ENCODE assay signal across 9 mouse cellular contexts in genomic region chr10:96934661-96935060, GRCm38 (mm10).
DNase-seq lines count a peak whose midpoint lies in the region; ATAC-seq and TF ChIP-seq lines count a peak whose summit lies in the region.
"Had no signal": no experiment of that assay in that cellular context is flagged by ENCODE, and none has a peak within 500 bp of the region (broad histone marks: within the 10 kb centered on the region; RNA-seq: fewer than 3 reads in every experiment).

No protein-coding gene starts in this region.

- no peak overlapping the region for H3K4me2 ChIP-seq in forebrain, postnatal 0 days (ENCODE audit: low read depth)
- H3K4me2 ChIP-seq: liver, embryonic 15.5 days had no signal

- no peak overlapping the region for H3K9ac ChIP-seq in forebrain, postnatal 0 days
- H3K9ac ChIP-seq: liver, embryonic 15.5 days had no signal

- 62% methylated on average over 4 of the region's 4 CpGs for WGBS in forebrain, postnatal 0 days
- WGBS in kidney, adult 2 months = 52% methylated on average over 4 of the region's 4 CpGs
- WGBS in lung, adult 2 months = 42% methylated on average over 4 of the region's 4 CpGs

- H3K36me3 ChIP-seq in forebrain, postnatal 0 days (ENCODE audit: insufficient read depth) = no peaks in the 10 kb centered on the region
- no peaks in the 10 kb centered on the region for H3K36me3 ChIP-seq in kidney, adult 2 months (ENCODE audit: control insufficient read depth, insufficient read depth, low read length)
- H3K36me3 ChIP-seq: liver, embryonic 15.5 days had no signal

- no peaks in the 10 kb centered on the region for H3K4me1 ChIP-seq in forebrain, postnatal 0 days (ENCODE audit: insufficient read depth)
- H3K4me1 ChIP-seq in kidney, adult 2 months (ENCODE audit: control insufficient read depth, insufficient read depth, low read length) = no peaks in the 10 kb centered on the region
- H3K4me1 ChIP-seq in lung, adult 2 months (ENCODE audit: control insufficient read depth, insufficient read depth, low read length) = no peaks in the 10 kb centered on the region
- H3K4me1 ChIP-seq: liver, embryonic 15.5 days had no signal

- ATAC-seq in forebrain, postnatal 0 days = peak; percentile 66; the same call in 1 of the 2 replicates

- peak; percentile 63; the same call in 1 of the 2 replicates for TF ChIP-seq CTCF in brain, embryonic 14.5 days (IDR thresholded peaks at IDR 0.05; ENCODE audit: borderline replicate concordance, extremely low read depth, insufficient read depth, insufficient read length)
- TF ChIP-seq CTCF in forebrain, postnatal 0 days (IDR thresholded peaks at IDR 0.05; ENCODE audit: low read depth) = peak; percentile 78
- peak; percentile 67 for TF ChIP-seq CTCF in kidney, adult 2 months (conservative IDR thresholded peaks at IDR 0.05; ENCODE audit: insufficient read depth, insufficient read length, low read depth, low read length)
- TF ChIP-seq CTCF in lung, adult 2 months (IDR thresholded peaks at IDR 0.05; ENCODE audit: insufficient read depth, low read length) = peak; percentile 49; the same call in 1 of the 2 replicates

- TF ChIP-seq POLR2A in brain, embryonic 14.5 days (IDR thresholded peaks at IDR 0.05; ENCODE audit: borderline replicate concordance, extremely low read depth, insufficient read depth, insufficient read length, poor library complexity, severe bottlenecking) = no peak
- no peak for TF ChIP-seq POLR2A in kidney, adult 2 months (IDR thresholded peaks at IDR 0.05; ENCODE audit: low read depth, low read length)
- no peak for TF ChIP-seq POLR2A in lung, adult 2 months (IDR thresholded peaks at IDR 0.05; ENCODE audit: borderline replicate concordance, extremely low read depth, low read depth, low read length)

- H3K4me3 ChIP-seq in forebrain, postnatal 0 days (ENCODE audit: low read depth, low read length) = no peak overlapping the region
- H3K4me3 ChIP-seq in kidney, adult 2 months (ENCODE audit: insufficient read depth, low read depth, low read length) = no peak overlapping the region
- H3K4me3 ChIP-seq in lung, adult 2 months (replicated peaks; ENCODE audit: extremely low read depth, low read depth, low read length) = no peak overlapping the region
- H3K4me3 ChIP-seq: erythroblast, embryonic 14.5 days; liver, embryonic 15.5 days had no signal

- DNase-seq in 3134 (ENCODE audit: extremely low read depth, insufficient read length, low spot score) (peak; percentile 22), A20 (ENCODE audit: low read depth, low spot score) (peak; percentile 8)
- peak; percentile 77 for DNase-seq in brain, embryonic 14.5 days (ENCODE audit: low read depth)
- DNase-seq in forebrain, postnatal 0 days = peak; percentile 69
- peak; percentile 74 for DNase-seq in kidney, adult 2 months
- peak; percentile 55 for DNase-seq in lung, adult 2 months
- peak; percentile 21 to 34 for DNase-seq in right cerebral cortex, postnatal 36 days (ENCODE audit: low spot score in 2 of 2)

- H3K9me3 ChIP-seq in forebrain, postnatal 0 days (ENCODE audit: low read length) = no peaks in the 10 kb centered on the region
- H3K9me3 ChIP-seq: liver, embryonic 15.5 days had no signal

- no peak overlapping the region for H3K27ac ChIP-seq in forebrain, postnatal 0 days (ENCODE audit: low read depth, low read length)
- H3K27ac ChIP-seq in kidney, adult 2 months (ENCODE audit: insufficient read depth, low read depth, low read length) = no peak overlapping the region
- H3K27ac ChIP-seq: liver, embryonic 15.5 days had no signal

- H3K27me3 ChIP-seq in forebrain, postnatal 0 days (ENCODE audit: insufficient read depth, low read length) = no peaks in the 10 kb centered on the region
- no peaks in the 10 kb centered on the region for H3K27me3 ChIP-seq in kidney, adult 2 months (replicated peaks; ENCODE audit: control insufficient read depth, insufficient read depth, low read length)
- H3K27me3 ChIP-seq: liver, embryonic 15.5 days had no signal

Comparison
In these comparisons a context has a peak if more than half of its experiments do, and no peak if none do; other contexts are left out.
1. DNase-seq: peak in every context shown above with its lines; median percentile 77 in brain, embryonic 14.5 days; 74 in kidney, adult 2 months; 69 in forebrain, postnatal 0 days; 55 in lung, adult 2 months; 28 in right cerebral cortex, postnatal 36 days; 22 in 3134; 8 in A20.